Mouse (Mus musculus) heart, postnatal 0 days (tissue): ENCODE measurements around the gene Gm20708.

ENCODE experiments used
- CTCF ChIP-seq: IDR thresholded peaks from 2 replicates; pipeline ENCODE4 v1.5.1; 2016; ENCODE audit warnings: antibody characterized with exemption, control low read depth, low read depth
- EP300 ChIP-seq: IDR thresholded peaks from 2 replicates; pipeline ENCODE4 v1.6.1; 2016; ENCODE audit warnings: antibody characterized with exemption, low read depth

DNA sequence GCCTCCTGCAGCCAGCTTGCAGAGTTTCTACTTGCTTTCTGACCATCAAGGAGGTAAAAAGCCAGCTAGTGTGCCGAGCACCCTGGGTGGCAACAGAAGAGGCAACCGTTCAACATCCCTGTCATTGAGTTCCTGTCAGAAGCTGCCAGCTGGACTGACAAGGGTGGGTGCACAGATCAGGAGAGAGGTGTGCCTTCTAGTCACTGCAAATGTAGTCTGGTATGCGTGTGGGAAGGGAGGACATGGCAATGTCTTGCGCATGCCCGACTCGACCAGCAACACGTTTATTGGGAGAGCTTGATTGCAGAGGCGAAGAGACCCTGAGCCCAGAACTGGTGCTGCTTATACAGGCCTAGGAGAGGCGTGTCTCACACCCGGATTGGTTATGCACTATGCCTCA lies 48.0 kb downstream of the Gm20708 start:
- TF ChIP-seq CTCF (no peak), EP300 (no peak)
